Mouse (Mus musculus) CH12.LX (cell line): Measurements from ENCODE around the gene Npy4r. TPM values are rescaled to one million over a fixed set of nuclear protein-coding genes. Genes with fewer than 3 reads are reported as not detected.

Experiments
- DNase-seq: peaks from one replicate; pipeline ENCODE4 v3.0.0-alpha.2; 2013; ENCODE audit errors: extremely low read depth
- H3K27ac ChIP-seq: 2 replicates; pipeline ENCODE4 v1.5.1; 2012; ENCODE audit warnings: low read depth, mild to moderate bottlenecking, control low read depth, moderate library complexity; ENCODE audit not compliant: insufficient read depth
- H3K27me3 ChIP-seq: replicated peaks from 2 replicates; pipeline ENCODE3; 2012; ENCODE audit warnings: inconsistent platforms
- H3K36me3 ChIP-seq, 2 experiments: replicated peaks in 1 of 2; 2 replicates each; pipeline versions ENCODE3 to v1.6.1; 2012; ENCODE audit warnings: inconsistent platforms in 1 of 2, low read length in 1 of 2, mild to moderate bottlenecking in 1 of 2, mixed read lengths in 1 of 2, moderate library complexity in 1 of 2; ENCODE audit not compliant: control insufficient read depth in 1 of 2, insufficient read depth in 1 of 2
- H3K4me1 ChIP-seq, 2 experiments: 2 replicates each; pipeline ENCODE4 v1.6.1; 2012; ENCODE audit warnings: inconsistent platforms in 1 of 2, moderate library complexity in 1 of 2; ENCODE audit not compliant: insufficient read depth in 2 of 2, control insufficient read depth in 1 of 2
- H3K4me2 ChIP-seq: 2 replicates; pipeline ENCODE4 v1.6.1; 2012; ENCODE audit warnings: low read depth, mild to moderate bottlenecking, control low read depth; ENCODE audit not compliant: poor library complexity, insufficient read depth, severe bottlenecking
- H3K4me3 ChIP-seq, 3 experiments: fragments of 150-350 bp in 1 of 3; sonication (generic) in 1 of 3; replicated peaks in 1 of 3; 2 replicates each; pipeline versions ENCODE3 to v1.5.1; 2011 to 2012; ENCODE audit warnings: low read depth in 2 of 3, low read length in 2 of 3, mild to moderate bottlenecking in 2 of 3, moderate library complexity in 2 of 3, control low read depth in 1 of 3, improper control_type of control experiment in 1 of 3, inconsistent platforms in 1 of 3, mixed read lengths in 1 of 3; ENCODE audit not compliant: poor library complexity in 1 of 3
- H3K79me2 ChIP-seq: replicated peaks from 2 replicates; pipeline ENCODE4 v1.6.1; 2012; ENCODE audit warnings: mild to moderate bottlenecking, moderate library complexity; ENCODE audit not compliant: control insufficient read depth, poor library complexity, insufficient read depth, severe bottlenecking; ENCODE audit errors: extremely low read depth
- H3K9ac ChIP-seq: 2 replicates; pipeline ENCODE4 v1.6.1; 2012; ENCODE audit warnings: low read depth, mild to moderate bottlenecking, control low read depth, moderate library complexity; ENCODE audit not compliant: insufficient read depth
- H3K9me3 ChIP-seq: replicated peaks from 2 replicates; pipeline ENCODE3; 2012; ENCODE audit warnings: low read length, inconsistent platforms, mixed read lengths
- CHD2 ChIP-seq: IDR thresholded peaks from 2 replicates; pipeline ENCODE4 v1.6.1; 2011; ENCODE audit warnings: low read length, improper control_type of control experiment
- CTCF ChIP-seq, 2 experiments: IDR thresholded peaks in 1 of 2; conservative IDR thresholded peaks in 1 of 2; 2 replicates each; pipeline ENCODE4 v1.5.1; 2011 to 2012; ENCODE audit warnings: low read depth in 2 of 2, low read length in 2 of 2, improper control_type of control experiment in 1 of 2, inconsistent platforms in 1 of 2, mild to moderate bottlenecking in 1 of 2, moderate library complexity in 1 of 2
- E2F4 ChIP-seq: IDR thresholded peaks from 2 replicates; pipeline ENCODE4 v1.6.1; 2011; ENCODE audit warnings: low read depth, low read length, improper control_type of control experiment; ENCODE audit not compliant: insufficient replicate concordance
- ELF1 ChIP-seq: IDR thresholded peaks from 2 replicates; pipeline ENCODE4 v1.6.1; 2014; ENCODE audit warnings: low read depth, mild to moderate bottlenecking, inconsistent platforms, low read length, improper control_type of control experiment
- ETS1 ChIP-seq: conservative IDR thresholded peaks from 2 replicates; pipeline ENCODE4 v1.6.1; 2012; ENCODE audit warnings: low read depth, mild to moderate bottlenecking, inconsistent platforms, low read length, improper control_type of control experiment, moderate library complexity
- GABPA ChIP-seq: IDR thresholded peaks from 2 replicates; pipeline ENCODE4 v1.6.1; 2012; ENCODE audit warnings: low read depth, low read length, improper control_type of control experiment, inconsistent platforms; ENCODE audit not compliant: insufficient replicate concordance
- IRF4 ChIP-seq: IDR thresholded peaks from 2 replicates; pipeline ENCODE4 v1.6.1; 2014; ENCODE audit warnings: low read depth, mild to moderate bottlenecking, inconsistent platforms, low read length, improper control_type of control experiment
- KAT2A ChIP-seq: IDR thresholded peaks from 2 replicates; pipeline ENCODE4 v1.6.1; 2012; ENCODE audit warnings: low read length, improper control_type of control experiment, inconsistent platforms; ENCODE audit not compliant: insufficient replicate concordance
- MEF2A ChIP-seq: IDR thresholded peaks from 2 replicates; pipeline ENCODE4 v1.6.1; 2014; ENCODE audit warnings: low read depth, mild to moderate bottlenecking, inconsistent platforms, low read length, improper control_type of control experiment, borderline replicate concordance
- MXI1 ChIP-seq: IDR thresholded peaks from 2 replicates; pipeline ENCODE4 v1.6.1; 2011; ENCODE audit warnings: mild to moderate bottlenecking, low read depth, low read length, improper control_type of control experiment
- MYC ChIP-seq: IDR thresholded peaks from 2 replicates; pipeline ENCODE4 v1.6.1; 2011; ENCODE audit warnings: low read depth, mild to moderate bottlenecking, improper control_type of control experiment, low read length
- POLR2A ChIP-seq: IDR thresholded peaks from 2 replicates; pipeline ENCODE4 v1.6.1; 2011; ENCODE audit warnings: low read depth, mild to moderate bottlenecking, improper control_type of control experiment, low read length
- RAD21 ChIP-seq: IDR thresholded peaks from 2 replicates; pipeline ENCODE4 v1.6.1; 2011; ENCODE audit warnings: low read depth, mild to moderate bottlenecking, low read length, improper control_type of control experiment, moderate library complexity
- SIN3A ChIP-seq: IDR thresholded peaks from 2 replicates; pipeline ENCODE4 v1.6.1; 2012; ENCODE audit warnings: low read length, improper control_type of control experiment, inconsistent platforms
- SMC3 ChIP-seq: IDR thresholded peaks from 2 replicates; pipeline ENCODE4 v1.6.1; 2011; ENCODE audit warnings: low read depth, low read length, improper control_type of control experiment
- TCF12 ChIP-seq: IDR thresholded peaks from 2 replicates; pipeline ENCODE4 v1.6.1; 2014; ENCODE audit warnings: low read depth, mild to moderate bottlenecking, inconsistent platforms, low read length, improper control_type of control experiment
- USF1 ChIP-seq: IDR thresholded peaks from 2 replicates; pipeline ENCODE4 v1.6.1; 2014; ENCODE audit warnings: low read depth, mild to moderate bottlenecking, inconsistent platforms, low read length, improper control_type of control experiment
- USF2 ChIP-seq: conservative IDR thresholded peaks from 2 replicates; pipeline ENCODE4 v1.6.1; 2011; ENCODE audit warnings: low read depth, low read length, improper control_type of control experiment
- ZMIZ1 ChIP-seq: IDR thresholded peaks from 2 replicates; pipeline ENCODE4 v1.6.1; 2012; ENCODE audit warnings: low read depth, mild to moderate bottlenecking, inconsistent platforms, low read length, improper control_type of control experiment
- dilution Hi-C: fragments of 300-500 bp; cut with MboI; formaldehyde crosslinking; loops from 2 replicates; pipeline ENCODE4 v1.14.3; 2020; ENCODE audit warnings: low sequenced_read_pairs; ENCODE audit not compliant: extremely low pct_unique_long_range_greater_than_20kb, extremely low pct_ligation_motif_present
- in situ Hi-C: fragments of 300-500 bp; cut with MboI; formaldehyde crosslinking; loops from 3 replicates; pipeline ENCODE4 v1.14.3; 2019; ENCODE audit warnings: low sequenced_read_pairs, low pct_ligation_motif_present, low pct_unique_long_range_greater_than_20kb, mixed read lengths
- polyA plus RNA-seq: library from polyadenylated mRNA; unstranded; fragments of >175 nt; gene quantifications from 2 replicates; pipeline ENCODE4 v1.2.1, GENCODE M21; 2012; ENCODE audit warnings: low read depth; ENCODE audit not compliant: insufficient read length
- total RNA-seq, 2 experiments: library from RNA; depleted of rRNA; stranded (reverse); fragments of 300-350 nt in 1 of 2; fragments of >200 nt in 1 of 2; gene quantifications; 2 replicates each; pipeline ENCODE4 v1.2.3; 2012 to 2014

Gene Npy4r
- total and polyA plus RNA-seq, 3 experiments, result 0.04 TPM; not detected in 2

DNA sequence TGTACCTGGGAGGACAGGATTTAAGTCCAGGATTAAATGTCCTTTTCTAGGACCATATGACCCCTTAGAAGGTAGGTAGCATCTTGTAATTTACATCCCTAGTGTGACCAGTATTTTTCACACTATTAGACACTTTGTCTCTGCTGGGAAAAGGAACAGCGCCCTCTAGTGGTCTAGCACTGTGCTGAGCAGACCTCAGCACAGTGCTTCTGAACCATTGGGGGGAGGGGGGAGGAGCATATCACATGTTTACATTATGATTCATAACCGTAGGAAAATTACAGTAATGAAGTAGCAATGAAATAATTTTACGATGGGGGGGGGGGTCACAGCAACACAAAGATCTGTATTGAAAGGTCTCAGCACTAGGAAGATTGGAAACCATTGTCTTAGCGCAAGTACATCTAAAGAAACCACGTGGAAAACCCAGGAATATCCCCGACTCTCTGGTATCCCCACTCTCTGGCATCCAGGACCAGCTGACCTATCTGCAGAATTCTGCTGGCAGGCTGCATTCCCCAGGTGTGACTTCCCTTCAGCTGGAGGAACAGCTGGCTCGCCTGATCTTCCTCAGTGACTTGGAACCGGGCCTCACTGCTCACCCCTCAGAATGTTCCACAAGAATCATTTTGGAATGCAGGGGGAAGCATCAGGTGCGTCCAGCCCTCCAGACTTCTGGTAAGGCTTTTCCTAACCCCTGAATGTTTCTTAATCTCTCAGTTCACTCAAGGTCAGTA, 2.5 kb upstream of the Npy4r start:
- dilution Hi-C loops (no loop called here), in situ Hi-C loops (loop anchor here (5.0 to 10.0 kb wide), 2 partner anchors 42 to 70 kb away; partner anchors contain the start of gene Anxa8)
- Histone ChIP-seq H3K36me3 (no peaks in the 10 kb centered on the region), H3K27me3 (peaks cover 7% of the 10 kb centered on the region), H3K79me2 (no peaks in the 10 kb centered on the region), H3K9ac (no peak overlapping the region), H3K27ac (no peak overlapping the region), H3K4me2 (no peak overlapping the region), H3K4me1 (peaks cover 6 to 17% of the 10 kb centered on the region in 2 experiments), H3K9me3 (no peaks in the 10 kb centered on the region), H3K4me3 (no peak overlapping the region)
- TF ChIP-seq CHD2 (peak; percentile 56), CTCF (conservative IDR thresholded peaks at IDR 0.05 in 1 of 2, IDR thresholded peaks at IDR 0.05 in 1 of 2; ENCODE audit: low read depth in 2 of 2, low read length in 2 of 2) (peak; percentile 85), MEF2A (no peak), SMC3 (peak; percentile 65), ZMIZ1 (no peak), SIN3A (no peak), KAT2A (no peak), USF2 (no peak), RAD21 (peak; percentile 60), IRF4 (peak; percentile 53; the same call in 1 of the 2 replicates)
- peak; percentile 79 for DNase-seq

DNA sequence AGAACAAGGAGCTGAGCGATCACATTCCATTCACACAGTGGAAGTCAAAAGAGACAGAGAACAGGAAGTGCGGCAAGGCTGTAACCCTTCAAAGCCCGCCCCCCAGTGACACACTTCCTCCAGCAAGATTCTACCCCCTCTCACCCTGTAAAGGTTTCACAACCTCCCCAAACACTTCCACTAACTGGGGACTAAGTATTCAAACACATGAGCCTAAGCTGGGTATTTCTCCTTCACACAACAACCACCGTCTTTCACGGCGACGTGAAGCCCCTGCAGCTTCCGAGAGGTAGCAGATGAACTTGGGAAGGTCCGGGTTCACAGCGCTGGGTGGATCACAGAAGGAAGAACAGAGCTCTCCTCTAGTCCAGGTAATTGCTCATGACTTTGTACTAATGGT, 9.4 kb downstream of the Npy4r start:
- Histone ChIP-seq H3K9me3 (no peaks in the 10 kb centered on the region), H3K4me2 (no peak overlapping the region)
- TF ChIP-seq USF1, result no peak
- no peak for TF ChIP-seq E2F4
- no peak for TF ChIP-seq TCF12
- no peak for TF ChIP-seq POLR2A
- no peak for TF ChIP-seq CHD2
- TF ChIP-seq USF2, result no peak
- no peak for TF ChIP-seq MXI1
- no peak for TF ChIP-seq ELF1
- TF ChIP-seq ETS1, result no peak
- TF ChIP-seq GABPA, result no peak
- no peak for TF ChIP-seq MYC
- TF ChIP-seq, all 38 proteins: peak for 0
- dilution Hi-C loops (no loop called here), in situ Hi-C loops (no loop called here)
- no peak for DNase-seq
- H3K79me2 ChIP-seq, result no peaks in the 10 kb centered on the region
- no peak overlapping the region for H3K27ac ChIP-seq
- no peak overlapping the region for H3K4me3 ChIP-seq
- no peaks in the 10 kb centered on the region for H3K36me3 ChIP-seq
- H3K27me3 ChIP-seq, result no peaks in the 10 kb centered on the region
- no peak overlapping the region for H3K9ac ChIP-seq
- H3K4me1 ChIP-seq, result no peaks in the 10 kb centered on the region
